Mouse (Mus musculus): ENCODE data around the gene Xpot. TPM values are rescaled to one million over a fixed set of nuclear protein-coding genes. Genes with fewer than 3 reads are reported as not detected.
A peak's percentile ranks its signal among the peaks of the same experiment; 100 is the strongest.

Gene Xpot
- polyA plus RNA-seq, 1 experiment from 2014 or later = 18.3 TPM

DNA sequence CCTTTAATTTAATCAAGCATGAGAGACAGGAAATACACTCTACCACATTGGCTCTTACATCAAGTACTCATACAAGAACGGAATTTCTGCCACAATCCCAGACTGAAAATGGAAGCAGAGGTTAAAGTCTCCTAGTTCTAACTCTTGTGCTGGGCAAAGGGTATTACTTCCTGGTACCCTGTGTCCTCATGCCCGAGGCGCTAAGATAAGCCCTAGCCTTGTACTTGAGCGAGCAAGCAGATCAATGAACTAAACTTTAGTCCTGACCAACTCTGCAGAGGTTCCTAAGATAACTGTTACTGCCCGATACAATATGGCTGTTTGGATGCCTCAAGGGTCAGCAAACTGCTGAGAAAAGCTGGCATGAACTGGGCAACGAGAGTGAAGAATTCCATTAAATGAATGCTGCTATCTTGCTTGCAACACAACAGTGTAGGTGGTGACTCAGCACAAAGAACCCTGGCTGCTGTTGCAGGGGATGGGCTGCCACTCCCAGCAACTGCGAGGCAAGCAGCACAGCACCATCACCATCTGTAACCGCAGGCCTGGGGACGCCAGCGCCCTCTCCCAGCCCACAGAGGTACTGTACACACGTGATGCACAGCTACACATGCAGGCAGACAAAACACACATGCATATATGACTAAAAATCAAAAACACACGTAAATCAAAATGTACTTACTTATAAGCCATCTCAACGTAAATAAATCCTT, 21.3 kb downstream of the Xpot start:
- peaks cover 19% of the 10 kb centered on the region for H3K79me2 ChIP-seq (ENCODE audit: inconsistent target)
- H3K4me3 ChIP-seq (ENCODE audit: inconsistent target) = no peak overlapping the region
- H3K27ac ChIP-seq = no peak overlapping the region; the same call in 1 of the 2 replicates
- H3K36me3 ChIP-seq (ENCODE audit: inconsistent target) = peaks cover 84% of the 10 kb centered on the region
- 93% methylated on average over 12 of the region's 13 CpGs for WGBS (ENCODE audit: missing documents)

DNA sequence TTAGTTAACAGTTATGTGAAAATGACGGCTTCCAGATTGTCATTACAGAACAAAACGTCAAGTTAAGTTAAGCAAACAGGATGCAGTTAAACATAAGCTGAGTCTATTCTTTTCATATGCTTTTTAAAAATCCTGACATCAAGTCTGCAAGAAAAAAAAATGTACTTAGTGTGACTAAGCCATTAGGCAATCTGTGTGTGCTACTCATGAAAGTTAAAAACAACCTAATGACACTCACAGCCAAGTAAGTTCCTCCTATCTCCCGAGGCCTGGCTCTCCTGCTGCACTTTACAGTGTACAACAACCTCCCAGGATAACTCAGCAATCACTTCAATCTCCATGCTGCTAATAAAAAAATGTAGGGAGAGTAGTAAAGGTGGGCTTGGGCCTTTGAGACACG, 22.6 kb downstream of the Xpot start:
- Histone ChIP-seq H3K79me2 (ENCODE audit: inconsistent target) (peaks cover 19% of the 10 kb centered on the region), H3K36me3 (ENCODE audit: inconsistent target) (peaks cover 81% of the 10 kb centered on the region), H3K27ac (peak overlapping the region; percentile 79), H3K4me3 (ENCODE audit: inconsistent target) (no peak overlapping the region)
- WGBS (ENCODE audit: missing documents) = 42% methylated on average over 4 of the region's 4 CpGs

DNA sequence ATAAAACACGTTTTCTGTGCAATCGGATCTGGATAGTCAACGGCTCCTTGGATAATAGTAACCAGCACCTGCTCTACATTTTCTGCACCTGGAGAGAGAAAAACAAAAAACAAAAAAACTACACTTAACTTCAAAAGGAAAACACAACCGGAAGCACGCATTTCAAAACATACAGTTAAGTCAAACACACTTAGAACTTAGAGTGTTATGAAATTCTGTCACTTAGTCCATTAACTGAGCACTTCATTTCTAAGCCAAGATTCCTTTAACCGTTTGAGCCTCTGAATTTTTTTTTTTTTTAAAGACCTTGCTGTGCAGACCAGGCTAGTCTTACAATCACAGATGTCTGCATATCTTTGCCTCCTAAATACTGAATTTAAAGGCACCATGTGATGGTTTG, 24.9 kb downstream of the Xpot start:
- Histone ChIP-seq H3K36me3 (ENCODE audit: inconsistent target) (peaks cover 58% of the 10 kb centered on the region), H3K27ac (no peak overlapping the region)

DNA sequence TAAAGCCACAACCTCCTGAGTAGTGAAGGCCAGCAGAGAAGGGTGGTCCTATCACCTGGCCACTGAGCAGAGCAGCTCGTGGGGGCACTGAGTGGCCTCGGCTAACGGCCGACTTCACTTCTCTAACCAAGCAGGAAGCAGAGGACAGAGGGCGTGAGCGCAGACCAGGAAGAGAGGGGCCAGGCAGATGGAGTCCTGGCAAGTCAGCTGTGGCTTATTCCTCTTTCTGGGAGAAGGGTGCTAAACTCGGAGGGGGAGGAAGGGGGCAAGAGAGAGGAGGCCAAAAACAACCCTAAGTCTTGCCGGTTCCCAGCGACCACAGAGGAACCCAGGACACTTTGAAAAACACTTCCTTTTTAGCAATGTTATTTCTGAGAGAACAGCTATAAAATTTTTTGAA, 29.6 kb downstream of the Xpot start:
- H3K36me3 ChIP-seq (ENCODE audit: inconsistent target) = peaks cover 26% of the 10 kb centered on the region
- peak overlapping the region; percentile 93 for H3K27ac ChIP-seq
- H3K4me3 ChIP-seq (ENCODE audit: inconsistent target) = no peak overlapping the region
- peaks cover 53% of the 10 kb centered on the region for H3K79me2 ChIP-seq (ENCODE audit: inconsistent target)
- WGBS (ENCODE audit: missing documents) = 0% methylated on average over 8 of the region's 9 CpGs

More for the DNA sequence above, 24.9 kb downstream of the Xpot start:
- Histone ChIP-seq H3K4me3 (ENCODE audit: inconsistent target) (no peak overlapping the region), H3K79me2 (ENCODE audit: inconsistent target) (peaks cover 19% of the 10 kb centered on the region)
- WGBS (ENCODE audit: missing documents) = 93% methylated on average over 6 of the region's 6 CpGs

DNA sequence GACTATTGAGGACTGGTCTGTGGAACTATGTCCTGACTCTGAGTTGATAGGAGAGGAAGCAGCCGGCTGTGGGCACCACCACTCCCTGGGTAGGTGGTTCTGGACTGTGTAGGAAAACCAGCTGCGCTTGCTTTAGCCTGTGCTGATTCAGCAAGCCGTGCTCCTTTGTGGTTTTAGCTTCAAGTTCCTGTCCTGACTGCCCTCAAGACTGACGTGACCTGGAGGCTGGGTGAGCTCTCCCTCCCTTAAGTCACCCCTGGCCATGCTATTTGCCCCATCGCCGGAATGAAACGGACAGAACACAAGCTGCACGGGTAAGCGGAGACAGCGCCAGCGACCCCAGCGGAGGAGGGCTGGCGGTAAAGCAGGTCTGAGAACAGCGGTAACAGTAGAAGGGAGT, 35.0 kb downstream of the Xpot start:
- Histone ChIP-seq H3K4me3 (ENCODE audit: inconsistent target) (peak overlapping the region; percentile 33), H3K36me3 (ENCODE audit: inconsistent target) (no peaks in the 10 kb centered on the region), H3K79me2 (ENCODE audit: inconsistent target) (peaks cover 69% of the 10 kb centered on the region), H3K27ac (peak overlapping the region; percentile 84)
- 9% methylated on average over 14 of the region's 14 CpGs for WGBS (ENCODE audit: missing documents)

DNA sequence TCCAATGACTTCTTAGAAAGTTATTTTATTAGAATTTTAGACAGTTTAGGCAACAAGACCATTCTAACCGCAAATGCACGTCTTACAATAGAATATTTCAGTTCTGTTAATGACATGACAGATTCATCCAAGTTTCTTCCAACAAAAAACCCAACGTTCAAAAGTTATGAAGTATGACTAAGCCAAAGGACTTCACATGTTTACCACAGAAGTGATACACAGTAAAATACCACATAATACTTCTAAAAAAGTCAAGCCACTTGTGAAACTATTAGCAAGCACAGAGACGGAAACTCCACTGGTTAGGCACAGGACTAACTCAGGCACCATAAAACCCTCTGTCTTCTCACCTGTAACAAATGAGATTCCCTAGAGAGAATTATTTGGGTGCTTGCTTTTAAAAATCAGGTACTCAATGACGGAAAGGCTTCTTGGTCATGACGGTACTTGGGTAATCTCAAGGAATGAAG, 38.7 kb downstream of the Xpot start:
- Histone ChIP-seq H3K36me3 (ENCODE audit: inconsistent target) (peaks cover 16% of the 10 kb centered on the region), H3K27ac (peak overlapping the region; percentile 86), H3K4me3 (ENCODE audit: inconsistent target) (peak overlapping the region; percentile 59), H3K79me2 (ENCODE audit: inconsistent target) (peaks cover 71% of the 10 kb centered on the region)
- WGBS (ENCODE audit: missing documents) = 31% methylated on average over 6 of the region's 6 CpGs

DNA sequence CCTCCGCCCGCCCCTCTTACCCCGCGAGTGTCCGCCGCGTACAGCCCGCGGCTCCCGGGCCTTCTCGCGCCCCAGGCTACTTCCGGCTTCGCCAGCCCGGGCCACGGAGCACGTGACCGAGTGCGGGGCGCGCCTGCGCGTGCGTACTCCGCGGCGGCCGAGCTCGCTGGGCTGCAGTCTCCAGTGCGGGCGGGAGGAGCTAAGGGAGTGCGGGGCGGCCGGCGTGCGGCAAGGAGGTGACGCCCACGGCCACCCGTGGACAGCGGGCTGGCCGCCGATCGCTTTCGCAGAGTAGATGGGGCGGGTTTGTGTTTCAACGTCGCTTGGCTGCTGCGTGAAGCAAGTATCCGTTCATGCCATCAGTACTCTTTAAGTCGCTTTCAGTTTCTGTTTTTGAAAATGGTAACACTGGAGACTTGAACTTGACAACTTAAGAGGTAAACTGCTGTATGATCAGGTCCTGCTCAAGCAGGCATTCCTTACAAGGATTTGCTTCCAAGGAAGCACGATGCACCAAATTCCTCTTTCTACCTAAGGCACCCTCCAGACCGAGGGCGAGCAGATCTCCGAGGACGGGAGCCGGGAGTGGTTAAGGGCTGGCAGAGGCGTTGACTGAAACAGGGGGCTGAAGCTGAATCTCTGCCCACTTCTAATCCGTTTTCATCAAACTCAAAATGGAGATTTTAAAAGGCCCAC, 39.3 kb downstream of the Xpot start, which contains the start of gene Tbk1:
TSS of gene Tbk1 (minus strand) at position 113 of the 696 bp plus-strand sequence.
- WGBS (ENCODE audit: missing documents) = under 1% methylated on average over 45 of the region's 58 CpGs
- Histone ChIP-seq H3K36me3 (ENCODE audit: inconsistent target) (peaks cover 19% of the 10 kb centered on the region), H3K4me3 (ENCODE audit: inconsistent target) (peak within 1 kb of the TSS; percentile 92), H3K79me2 (ENCODE audit: inconsistent target) (peaks cover 71% of the 10 kb centered on the region), H3K27ac (peak within 1 kb of the TSS; percentile 87)

DNA sequence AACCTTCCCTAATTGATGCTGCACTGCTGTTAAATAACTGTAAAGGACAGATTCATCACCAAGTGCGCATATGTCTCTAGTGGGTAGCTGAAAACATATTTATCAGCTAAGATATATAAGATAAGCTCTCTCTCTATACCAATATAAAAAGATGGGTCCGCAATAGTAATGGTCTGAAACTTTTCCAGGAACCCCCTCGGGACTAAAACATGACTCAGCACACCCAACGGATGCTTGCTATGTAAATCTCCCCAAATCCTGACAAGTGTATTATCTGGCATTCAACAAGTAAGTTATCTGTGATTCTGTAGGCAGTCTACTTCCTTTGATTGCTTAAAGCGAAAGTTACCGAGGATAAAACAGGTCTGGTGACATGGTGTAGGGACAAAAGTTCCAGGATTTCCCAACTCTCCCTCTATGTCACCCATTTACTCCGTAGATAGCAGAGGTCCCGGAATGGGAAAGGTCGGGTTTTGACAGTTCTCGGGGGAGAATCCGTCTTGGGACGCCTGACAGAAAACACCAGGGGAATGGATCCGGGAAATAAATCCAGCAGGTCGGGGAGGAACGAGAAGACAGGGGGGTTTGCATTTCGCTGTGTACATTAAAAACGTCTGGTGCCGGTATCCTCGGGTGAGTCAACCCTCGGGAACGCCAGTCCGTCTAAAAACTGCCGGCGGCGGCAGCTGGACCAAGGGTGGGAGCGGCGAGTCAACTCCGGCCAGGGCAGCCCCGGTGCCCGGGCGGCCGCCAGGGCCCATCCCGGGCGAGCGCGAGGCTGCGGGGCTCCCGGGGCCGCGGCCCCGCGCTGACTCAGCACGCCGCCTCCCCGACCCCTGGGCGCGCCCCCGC, 40.1 kb downstream of the Xpot start:
- H3K4me3 ChIP-seq (ENCODE audit: inconsistent target) = peak overlapping the region; percentile 92
- H3K27ac ChIP-seq = peak overlapping the region; percentile 87
- WGBS (ENCODE audit: missing documents) = 2% methylated on average over 46 of the region's 48 CpGs
- H3K79me2 ChIP-seq (ENCODE audit: inconsistent target) = peaks cover 73% of the 10 kb centered on the region
- H3K36me3 ChIP-seq (ENCODE audit: inconsistent target) = peaks cover 27% of the 10 kb centered on the region

DNA sequence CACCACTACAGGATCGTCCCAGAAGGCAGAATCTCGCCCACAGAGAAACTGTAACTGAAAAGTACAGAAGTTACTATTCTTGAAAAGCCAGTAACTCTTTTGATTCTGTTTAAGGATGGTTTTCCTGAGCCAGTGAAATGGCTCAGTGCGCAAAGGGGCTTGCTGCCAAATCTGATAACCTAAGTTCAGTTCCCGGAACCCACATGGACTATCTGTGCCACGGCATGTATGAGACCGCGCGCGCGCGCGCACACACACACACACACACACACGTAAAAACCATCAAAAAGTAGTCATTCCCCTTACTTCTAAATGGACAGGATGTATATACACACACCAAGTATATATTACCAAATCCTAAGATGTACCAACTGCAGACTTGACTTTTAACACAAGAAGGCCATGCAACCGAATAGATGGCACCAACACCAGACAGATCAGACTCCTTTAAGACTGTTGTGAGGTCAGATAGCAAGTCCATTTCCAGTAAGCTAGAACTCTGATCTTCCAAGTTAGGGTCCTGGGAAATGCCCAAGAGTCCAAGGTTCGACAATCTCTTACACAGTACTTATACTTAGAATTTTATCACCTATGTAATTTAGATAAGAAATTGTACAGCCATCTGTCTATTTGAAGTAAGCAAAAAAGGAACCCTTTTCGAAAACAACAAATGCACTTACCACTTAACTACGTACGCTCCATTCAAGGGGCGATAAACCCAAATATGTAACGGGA, 40.9 kb downstream of the Xpot start:
- H3K27ac ChIP-seq = peak overlapping the region; percentile 87

DNA sequence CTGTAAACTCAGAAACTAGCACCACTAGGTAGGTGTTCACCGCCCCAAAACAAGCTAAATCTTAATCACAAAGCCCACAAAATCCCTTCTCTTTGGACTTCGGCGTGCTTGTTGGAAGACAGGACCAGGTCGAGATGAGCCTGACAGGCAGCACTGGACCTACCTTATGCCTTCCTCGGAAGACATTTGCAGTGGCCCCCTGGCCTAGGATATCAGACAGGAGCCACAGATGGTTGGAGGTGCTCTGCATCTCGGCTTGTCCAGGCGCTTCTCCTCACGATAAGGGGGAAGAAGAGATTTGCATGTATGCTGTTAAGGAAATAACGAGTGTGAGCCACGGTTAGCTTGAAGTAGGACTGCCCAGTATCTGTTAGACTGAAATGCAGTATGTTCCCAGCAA, 42.1 kb downstream of the Xpot start:
- H3K27ac ChIP-seq = peak overlapping the region; percentile 31; the same call in 1 of the 2 replicates
- H3K4me3 ChIP-seq (ENCODE audit: inconsistent target) = no peak overlapping the region
- WGBS (ENCODE audit: missing documents) = 92% methylated on average over 10 of the region's 10 CpGs
- H3K36me3 ChIP-seq (ENCODE audit: inconsistent target) = peaks cover 38% of the 10 kb centered on the region
- peaks cover 88% of the 10 kb centered on the region for H3K79me2 ChIP-seq (ENCODE audit: inconsistent target)

More for the DNA sequence above, 40.9 kb downstream of the Xpot start:
- Histone ChIP-seq H3K79me2 (ENCODE audit: inconsistent target) (peaks cover 81% of the 10 kb centered on the region), H3K36me3 (ENCODE audit: inconsistent target) (peaks cover 35% of the 10 kb centered on the region), H3K4me3 (ENCODE audit: inconsistent target) (peak overlapping the region; percentile 92)
- 55% methylated on average over 20 of the region's 20 CpGs for WGBS (ENCODE audit: missing documents)

DNA sequence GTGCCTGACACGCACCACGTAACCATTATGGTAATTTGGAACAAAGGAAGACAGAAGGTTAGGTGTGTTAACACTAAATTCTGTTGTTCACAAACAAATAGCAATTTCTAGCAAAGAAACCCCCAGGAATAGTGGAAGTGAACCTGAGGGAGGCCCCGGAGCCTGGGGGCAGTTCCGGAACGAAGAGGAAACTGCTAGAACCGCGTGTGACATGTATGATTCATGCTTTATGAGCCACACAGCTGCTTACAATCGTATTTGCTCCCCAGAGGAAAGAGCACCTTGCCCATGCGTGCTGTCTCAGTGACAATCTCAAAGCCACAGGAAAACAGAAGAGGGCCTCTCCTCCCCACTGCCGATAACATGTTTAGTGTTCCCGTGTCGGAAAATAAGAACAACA, 43.1 kb downstream of the Xpot start:
- Histone ChIP-seq H3K79me2 (ENCODE audit: inconsistent target) (peaks cover 87% of the 10 kb centered on the region), H3K36me3 (ENCODE audit: inconsistent target) (peaks cover 44% of the 10 kb centered on the region), H3K4me3 (ENCODE audit: inconsistent target) (no peak overlapping the region), H3K27ac (peak overlapping the region; percentile 31)
- WGBS (ENCODE audit: missing documents) = 25% methylated on average over 12 of the region's 12 CpGs

DNA sequence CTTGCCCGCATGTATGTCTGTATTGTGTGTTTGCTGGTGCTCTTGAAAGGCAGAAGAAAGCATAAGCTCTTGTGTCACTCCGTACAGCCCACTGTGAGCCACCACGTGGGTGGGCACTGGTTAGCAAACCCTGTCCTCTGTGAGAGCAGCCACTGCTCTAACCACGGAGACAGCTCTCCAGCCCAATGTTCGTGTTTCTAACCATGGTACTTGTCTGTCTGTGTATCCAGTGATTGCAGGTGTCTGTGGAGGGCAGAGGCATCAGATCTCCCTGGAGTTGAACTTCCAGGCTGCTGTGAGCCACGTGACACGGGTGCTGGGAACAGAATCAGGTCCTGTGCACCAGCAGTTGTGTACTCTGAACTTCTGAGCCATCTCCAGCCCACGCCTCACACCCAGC, 43.8 kb downstream of the Xpot start:
- peaks cover 88% of the 10 kb centered on the region for H3K79me2 ChIP-seq (ENCODE audit: inconsistent target)
- peak overlapping the region; percentile 31 for H3K27ac ChIP-seq
- H3K4me3 ChIP-seq (ENCODE audit: inconsistent target) = no peak overlapping the region
- 90% methylated on average over 8 of the region's 8 CpGs for WGBS (ENCODE audit: missing documents)
- H3K36me3 ChIP-seq (ENCODE audit: inconsistent target) = peaks cover 52% of the 10 kb centered on the region

DNA sequence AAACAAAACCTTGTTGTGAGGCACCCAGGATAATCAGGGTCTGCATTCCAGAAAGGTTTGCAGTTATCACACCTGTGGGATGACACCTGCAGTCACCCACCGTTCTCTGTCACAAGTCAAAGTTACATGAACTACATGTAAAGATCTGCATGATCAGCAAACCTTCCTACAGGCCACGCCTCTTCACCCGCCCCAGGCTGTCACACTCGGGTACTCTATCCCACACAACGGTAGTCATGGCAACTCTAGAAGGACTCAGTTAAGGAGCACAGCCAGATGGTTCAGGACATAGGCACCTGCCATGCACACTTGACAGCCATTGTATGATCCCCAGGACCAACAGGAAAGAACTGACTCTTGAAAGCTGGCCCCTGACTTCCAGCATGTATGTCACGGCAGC, 44.7 kb downstream of the Xpot start:
- peaks cover 97% of the 10 kb centered on the region for H3K79me2 ChIP-seq (ENCODE audit: inconsistent target)
- H3K4me3 ChIP-seq (ENCODE audit: inconsistent target) = no peak overlapping the region
- WGBS (ENCODE audit: missing documents) = 87% methylated on average over 6 of the region's 6 CpGs
- peaks cover 52% of the 10 kb centered on the region for H3K36me3 ChIP-seq (ENCODE audit: inconsistent target)
- no peak overlapping the region for H3K27ac ChIP-seq

DNA sequence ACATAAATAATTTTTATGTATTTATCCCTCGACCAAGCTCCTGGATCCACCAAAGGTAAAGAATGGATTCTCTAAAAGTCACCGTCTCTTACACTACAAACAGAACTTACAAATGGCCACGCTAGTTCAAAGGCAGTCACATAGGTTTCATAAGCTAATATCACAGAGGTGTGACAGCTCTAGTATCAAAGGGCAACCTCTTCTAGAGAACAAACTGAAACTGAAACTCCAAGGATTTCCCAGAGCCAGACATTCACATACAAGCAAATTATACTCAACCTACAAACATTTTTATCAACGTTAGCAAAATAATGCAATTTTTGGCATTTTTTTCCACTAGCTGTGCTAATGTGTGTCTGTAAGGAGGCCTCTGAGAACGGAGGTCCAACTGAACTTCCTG, 45.8 kb downstream of the Xpot start:
- H3K79me2 ChIP-seq (ENCODE audit: inconsistent target) = peaks cover 98% of the 10 kb centered on the region
- H3K27ac ChIP-seq = no peak overlapping the region
- H3K36me3 ChIP-seq (ENCODE audit: inconsistent target) = peaks cover 63% of the 10 kb centered on the region
- 93% methylated on average over 5 of the region's 5 CpGs for WGBS (ENCODE audit: missing documents)
- H3K4me3 ChIP-seq (ENCODE audit: inconsistent target) = no peak overlapping the region
